Mouse (Mus musculus) CD4-positive, CD25-positive, alpha-beta regulatory T cell, adult 2 months (primary cell): Measurements from ENCODE around the gene Urgcp.
A peak's percentile ranks its signal among the peaks of the same experiment; 100 is the strongest.
"Not testable (repeated sequence)": the region's sequence is repeated elsewhere in the genome, so short reads cannot be mapped to it uniquely, and the experiment has no call there.

ENCODE experiments used
- DNase-seq: peaks from one replicate; pipeline ENCODE4 v3.0.0-alpha.2; 2012; ENCODE audit warnings: low read depth, low spot score

Urgcp gene

GRCm38 (mm10) chr11:5761820-5762632, at the start of gene Urgcp:
TSS of gene Urgcp (minus strand) at chr11:5762376.
- DNase-seq, result peak; percentile 99

- not testable (repeated sequence) for DNase-seq
Observed at GRCm38 (mm10) chr11:5809487-5809886, 47.3 kb upstream of the Urgcp start.

GRCm38 (mm10) chr11:5807956-5808355, 45.8 kb upstream of the Urgcp start:
- no peak for DNase-seq

- DNase-seq, result no peak
Observed at GRCm38 (mm10) chr11:5805711-5806110, 43.5 kb upstream of the Urgcp start.

GRCm38 (mm10) chr11:5804174-5804573, 42.0 kb upstream of the Urgcp start:
- no peak for DNase-seq

GRCm38 (mm10) chr11:5803551-5803981, 41.4 kb upstream of the Urgcp start, which contains the start of gene Pgam2:
TSS of gene Pgam2 (minus strand) at chr11:5803733.
- DNase-seq, result no peak

GRCm38 (mm10) chr11:5802457-5803217, 40.5 kb upstream of the Urgcp start:
- DNase-seq, result no peak

GRCm38 (mm10) chr11:5802005-5802404, 39.8 kb upstream of the Urgcp start:
- no peak for DNase-seq

- no peak for DNase-seq
Observed at GRCm38 (mm10) chr11:5801511-5801910, 39.3 kb upstream of the Urgcp start.

- DNase-seq, result no peak
Observed at GRCm38 (mm10) chr11:5799621-5800490, 37.7 kb upstream of the Urgcp start.

GRCm38 (mm10) chr11:5797928-5798327, 35.8 kb upstream of the Urgcp start:
- DNase-seq, result no peak

- DNase-seq, result no peak
Observed at GRCm38 (mm10) chr11:5797371-5797770, 35.2 kb upstream of the Urgcp start.

- no peak for DNase-seq
Observed at GRCm38 (mm10) chr11:5796939-5797338, 34.8 kb upstream of the Urgcp start.

- no peak for DNase-seq
Observed at GRCm38 (mm10) chr11:5795706-5796105, 33.5 kb upstream of the Urgcp start.

- DNase-seq, result no peak
Observed at GRCm38 (mm10) chr11:5795290-5795689, 33.1 kb upstream of the Urgcp start.

GRCm38 (mm10) chr11:5790431-5790830, 28.3 kb upstream of the Urgcp start:
- no peak for DNase-seq

- DNase-seq, result peak; percentile 21
Observed at GRCm38 (mm10) chr11:5789754-5790333, 27.7 kb upstream of the Urgcp start.

GRCm38 (mm10) chr11:5789071-5789753, 27.0 kb upstream of the Urgcp start:
- DNase-seq, result peak; percentile 63

GRCm38 (mm10) chr11:5788056-5789014, 26.2 kb upstream of the Urgcp start, which contains the start of gene Dbnl:
TSS of gene Dbnl (plus strand) at chr11:5788488.
- DNase-seq, result peak; percentile 99
